ENCODE assay signal across 9 mouse cellular contexts in the genomic region with DNA sequence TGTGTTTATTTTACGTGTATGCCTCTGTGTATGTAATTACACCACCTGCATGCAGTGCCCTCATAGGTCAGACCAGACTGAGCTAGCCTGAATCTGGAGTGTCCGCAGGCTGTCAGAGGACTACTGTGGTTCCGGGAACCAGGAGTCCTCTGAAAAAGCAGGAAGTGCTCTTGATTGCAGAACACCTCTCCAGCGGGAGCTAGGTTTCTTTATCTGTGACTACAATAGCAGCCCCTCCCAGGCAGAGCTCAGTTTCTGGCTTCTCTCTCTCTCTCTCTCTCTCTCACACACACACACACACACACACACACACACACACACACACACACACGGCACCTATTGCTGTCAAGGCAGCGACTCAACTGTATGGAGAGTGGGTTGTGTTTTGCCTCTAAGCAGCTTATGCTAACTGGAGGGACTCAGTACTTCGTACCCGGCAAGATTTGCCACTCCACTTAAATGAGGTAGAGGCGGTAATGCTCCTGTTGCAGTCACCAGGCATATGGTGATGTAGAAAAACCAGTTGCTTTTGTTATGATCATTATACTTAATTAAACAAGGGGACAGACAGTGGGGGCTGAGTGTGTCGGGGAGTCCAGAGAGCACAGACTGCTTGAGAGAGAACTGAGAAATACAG. TPM values are rescaled to one million over a fixed set of nuclear protein-coding genes. Genes with fewer than 3 reads are reported as not detected.
DNase-seq lines count a peak whose midpoint lies in the region; ATAC-seq and TF ChIP-seq lines count a peak whose summit lies in the region.
"Had no signal": no experiment of that assay in that cellular context is flagged by ENCODE, and none has a peak within 500 bp of the region (broad histone marks: within the 10 kb centered on the region; RNA-seq: fewer than 3 reads in every experiment).

No protein-coding gene starts in this region.

- no peaks in the 10 kb centered on the region for H3K36me3 ChIP-seq in ES-Bruce4 (ENCODE audit: control insufficient read depth, insufficient read depth, low read length, poor library complexity, severe bottlenecking)
- no peaks in the 10 kb centered on the region for H3K36me3 ChIP-seq in liver, embryonic 15.5 days (replicated peaks)

- DNase-seq in kidney, adult 9 months: peak; percentile 51
- DNase-seq in kidney, postnatal 10 days: no peak
- peak; percentile 68 for DNase-seq in ZHBTc4 (ENCODE audit: low read depth, low spot score)
- no peak for DNase-seq in testis, postnatal 14 days (ENCODE audit: low spot score)
- DNase-seq in embryo, embryonic 11 days: no peak
- no peak for DNase-seq in cerebellum, postnatal 36 days
- DNase-seq: heart, adult 2 months had no signal

- TF ChIP-seq CTCF in ES-Bruce4 (IDR thresholded peaks at IDR 0.05; ENCODE audit: low read depth, low read length): no peak

- TF ChIP-seq EP300 in ES-Bruce4 (IDR thresholded peaks at IDR 0.05; ENCODE audit: insufficient read depth, low read depth, low read length): no peak

- H3K27me3 ChIP-seq in ES-Bruce4 (ENCODE audit: control insufficient read depth, insufficient read depth, low read length, poor library complexity, severe bottlenecking): no peaks in the 10 kb centered on the region
- H3K27me3 ChIP-seq in liver, embryonic 15.5 days: no peaks in the 10 kb centered on the region

- 0 out of 2 replicates have a peak overlapping the region, but pooled peaks have one; percentile 8 for H3K4me3 ChIP-seq in ES-Bruce4 (ENCODE audit: low read depth, low read length)
- H3K4me3 ChIP-seq in liver, embryonic 15.5 days (replicated peaks): no peak overlapping the region
- H3K4me3 ChIP-seq: heart, adult 2 months had no signal

- no peak for ATAC-seq in liver, embryonic 15.5 days (ENCODE audit: insufficient read depth)

- H3K9ac ChIP-seq in ES-Bruce4 (ENCODE audit: low read depth, poor library complexity, severe bottlenecking): no peak overlapping the region
- H3K9ac ChIP-seq in liver, embryonic 15.5 days: no peak overlapping the region

- TF ChIP-seq POLR2A in ES-Bruce4 (IDR thresholded peaks at IDR 0.05; ENCODE audit: insufficient read depth, low read length): no peak

- WGBS in liver, embryonic 15.5 days (ENCODE audit: insufficient replicate concordance): 12% methylated on average over 10 of the region's 10 CpGs

- peak overlapping the region; percentile 100 for H3K4me2 ChIP-seq in liver, embryonic 15.5 days

- peak overlapping the region; percentile 69 for H3K27ac ChIP-seq in ES-Bruce4 (ENCODE audit: insufficient read depth, low read length)
- H3K27ac ChIP-seq in liver, embryonic 15.5 days (replicated peaks): peak overlapping the region; percentile 72

- no peaks in the 10 kb centered on the region for H3K9me3 ChIP-seq in ES-Bruce4 (replicated peaks; ENCODE audit: control insufficient read depth, insufficient read depth, low read length, poor library complexity, severe bottlenecking)
- no peaks in the 10 kb centered on the region for H3K9me3 ChIP-seq in liver, embryonic 15.5 days (replicated peaks)

- no peaks in the 10 kb centered on the region for H3K4me1 ChIP-seq in ES-Bruce4 (ENCODE audit: control insufficient read depth, insufficient read depth, low read length)
- H3K4me1 ChIP-seq in liver, embryonic 15.5 days (replicated peaks): peaks cover 54% of the 10 kb centered on the region

RNA-seq across cellular contexts. Expression of a gene that starts 1.6 kb away (rescaled TPM):
- 174 and 218 TPM in 2 replicates for polyA plus RNA-seq in ES-Bruce4 (2011; ENCODE audit: insufficient read depth, insufficient read length, low read depth, missing spikeins)
- polyA plus RNA-seq in liver, embryonic 15.5 days (2015; fragmentation: Nextera tagmentation; extraction: Ambion mirVana): 38.6 and 43.4 TPM in 2 replicates

Comparison
In these comparisons a context has a peak if more than half of its experiments do, and no peak if none do; other contexts are left out.
1. DNase-seq: peak in kidney, adult 9 months (single experiment) and ZHBTc4 (single experiment); none in kidney, postnatal 10 days (single experiment), testis, postnatal 14 days (single experiment), embryo, embryonic 11 days (single experiment) and cerebellum, postnatal 36 days (0 of 2).